Comparison of ENCODE assay signal across 8 mouse cellular contexts in genomic region chr7:122251197-122252011, GRCm38 (mm10). TPM values are rescaled to one million over a fixed set of nuclear protein-coding genes. Genes with fewer than 3 reads are reported as not detected.
DNase-seq lines count a peak whose midpoint lies in the region; ATAC-seq lines count a peak whose summit lies in the region.

No protein-coding gene starts in this region.

- no peak overlapping the region for H3K9ac ChIP-seq in hindbrain, embryonic 13.5 days

- H3K27me3 ChIP-seq in hindbrain, embryonic 13.5 days, result no peaks in the 10 kb centered on the region

- DNase-seq in Muller cell, postnatal 12 days (ENCODE audit: inconsistent ontology term), result peak; percentile 82
- DNase-seq in cerebellum, adult 9-11 months, result peak; percentile 87
- peak; percentile 74 to 75 for DNase-seq in frontal cortex, postnatal 14 days (ENCODE audit: low spot score in 2 of 2)
- DNase-seq in layer of hippocampus, postnatal 14 days (ENCODE audit: low spot score in 2 of 2), result peak; percentile 77 to 80
- peak; percentile 65 for DNase-seq in lung, postnatal 25 days (ENCODE audit: low spot score)
- DNase-seq in retina, embryonic 14.5 days (ENCODE audit: low spot score), result peak; percentile 86
- DNase-seq in thymus, postnatal 36 days, result peak; percentile 86 to 87

- H3K9me3 ChIP-seq in hindbrain, embryonic 13.5 days, result no peaks in the 10 kb centered on the region

- 30% methylated on average over 21 of the region's 21 CpGs for WGBS in hindbrain, embryonic 13.5 days

- no peaks in the 10 kb centered on the region for H3K36me3 ChIP-seq in hindbrain, embryonic 13.5 days

- no peak overlapping the region for H3K4me3 ChIP-seq in hindbrain, embryonic 13.5 days

- peak; percentile 54 for ATAC-seq in hindbrain, embryonic 13.5 days (ENCODE audit: low FRiP score)

- 0 out of 2 replicates have a peak, but pooled peaks cover 5% of the 10 kb centered on the region for H3K4me1 ChIP-seq in hindbrain, embryonic 13.5 days (replicated peaks)

- peak overlapping the region; percentile 39 for H3K4me2 ChIP-seq in hindbrain, embryonic 13.5 days

- no peak overlapping the region for H3K27ac ChIP-seq in hindbrain, embryonic 13.5 days

RNA-seq across cellular contexts. Expression of gene Chp2, which starts 32.1 kb away (rescaled TPM):
- polyA plus RNA-seq in hindbrain, embryonic 13.5 days (2015; fragmentation: Nextera tagmentation; extraction: Ambion mirVana), result 1.2 and 1.4 TPM in 2 replicates
- 1 to 10 TPM; 2.4 to 2.7 TPM for total RNA-seq in layer of hippocampus, postnatal 14 days (2021)

RNA-seq across cellular contexts. Expression of gene Prkcb, which starts 37.1 kb away (rescaled TPM):
- polyA plus RNA-seq in hindbrain, embryonic 13.5 days (2015; fragmentation: Nextera tagmentation; extraction: Ambion mirVana), result 58.1 and 62.7 TPM in 2 replicates
- total RNA-seq in layer of hippocampus, postnatal 14 days (2021), result 100 to 1,000 TPM; 701 to 769 TPM
